Comparison of ENCODE assay signal across 11 mouse cellular contexts in the genomic region with DNA sequence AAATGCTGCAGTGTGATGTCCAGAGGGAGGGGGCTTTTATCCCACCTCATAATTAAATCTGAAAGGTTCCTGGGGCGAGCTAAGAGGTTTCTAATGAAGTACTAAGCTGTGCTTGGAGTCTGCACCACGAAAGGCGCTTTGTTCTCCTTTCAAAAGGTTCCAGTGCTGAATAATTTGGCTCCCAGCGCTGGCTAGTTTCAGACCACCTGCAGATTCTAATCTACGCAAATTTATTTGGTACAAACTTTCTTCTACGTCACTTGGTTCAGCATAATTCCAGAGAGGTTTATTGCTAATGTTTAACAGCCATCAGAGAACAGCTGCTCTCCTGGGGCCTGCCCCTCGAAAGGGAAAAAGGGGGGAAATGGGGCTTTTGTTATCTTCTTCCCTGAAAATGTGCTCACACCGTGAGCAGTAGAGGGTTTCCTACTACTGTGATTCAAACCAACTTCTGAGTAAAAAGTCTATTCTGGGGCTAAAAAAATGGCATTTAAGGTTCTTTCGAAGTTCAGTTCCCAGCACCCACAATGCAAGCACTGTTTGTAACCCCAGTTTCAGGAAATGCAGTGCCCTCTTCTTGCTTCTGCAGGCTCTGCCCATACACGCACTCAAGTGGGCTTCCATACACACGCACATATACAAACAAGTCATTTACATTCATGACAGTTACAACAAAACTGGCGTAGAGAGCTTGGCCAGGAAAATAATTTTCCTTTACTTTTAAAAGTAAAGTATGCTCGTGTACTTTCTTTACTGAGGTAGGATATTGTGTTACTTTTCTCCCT. TPM values are rescaled to one million over a fixed set of nuclear protein-coding genes. Genes with fewer than 3 reads are reported as not detected.
DNase-seq lines count a peak whose midpoint lies in the region; ATAC-seq lines count a peak whose summit lies in the region.
"Had no signal": no experiment of that assay in that cellular context is flagged by ENCODE, and none has a peak within 500 bp of the region (broad histone marks: within the 10 kb centered on the region; RNA-seq: fewer than 3 reads in every experiment).

No protein-coding gene starts in this region.

- WGBS in neural tube, embryonic 11.5 days: 16% methylated on average over 13 of the region's 13 CpGs
- 20% methylated on average over 13 of the region's 13 CpGs for WGBS in embryonic facial prominence, embryonic 14.5 days
- 12% methylated on average over 13 of the region's 13 CpGs for WGBS in neural tube, embryonic 15.5 days

- no peaks in the 10 kb centered on the region for H3K9me3 ChIP-seq in neural tube, embryonic 11.5 days (ENCODE audit: control insufficient read depth, low read length)
- H3K9me3 ChIP-seq in embryonic facial prominence, embryonic 14.5 days (ENCODE audit: control insufficient read depth, low read length): no peaks in the 10 kb centered on the region
- H3K9me3 ChIP-seq in neural tube, embryonic 15.5 days (replicated peaks): no peaks in the 10 kb centered on the region

- H3K4me2 ChIP-seq in neural tube, embryonic 11.5 days (ENCODE audit: low read depth): no peak overlapping the region
- H3K4me2 ChIP-seq in embryonic facial prominence, embryonic 14.5 days (ENCODE audit: low read depth, low read length): no peak overlapping the region
- H3K4me2 ChIP-seq in neural tube, embryonic 15.5 days: no peak overlapping the region

- no peaks in the 10 kb centered on the region for H3K27me3 ChIP-seq in neural tube, embryonic 11.5 days (ENCODE audit: control insufficient read depth, insufficient read depth, low read length)
- no peaks in the 10 kb centered on the region for H3K27me3 ChIP-seq in embryonic facial prominence, embryonic 14.5 days (replicated peaks; ENCODE audit: control insufficient read depth, insufficient read depth, low read length)
- H3K27me3 ChIP-seq in neural tube, embryonic 15.5 days (replicated peaks): 0 out of 2 replicates have a peak, but pooled peaks cover 3% of the 10 kb centered on the region

- peak; percentile 37 for DNase-seq in neural tube, embryonic 11.5 days (ENCODE audit: low spot score)
- no peak for DNase-seq in neural tube, embryonic 10.5 days (ENCODE audit: extremely low spot score, low spot score)
- DNase-seq in embryonic facial prominence, embryonic 14.5 days (ENCODE audit: low spot score): peak; percentile 71
- DNase-seq in layer of hippocampus, postnatal 10 days (ENCODE audit: low spot score in 2 of 2): peak; percentile 30 to 34
- DNase-seq in urinary bladder, postnatal 14 days (ENCODE audit: low spot score): no peak
- DNase-seq in cerebellum, postnatal 14 days: no peak
- DNase-seq: cerebellum, postnatal 36 days had no signal

- H3K27ac ChIP-seq in neural tube, embryonic 11.5 days (ENCODE audit: low read depth, low read length): no peak overlapping the region
- H3K27ac ChIP-seq in embryonic facial prominence, embryonic 14.5 days (replicated peaks; ENCODE audit: low read depth, low read length): no peak overlapping the region
- H3K27ac ChIP-seq in neural tube, embryonic 15.5 days (replicated peaks): no peak overlapping the region

- peak; percentile 83 for ATAC-seq in neural tube, embryonic 11.5 days (ENCODE audit: insufficient read depth, low FRiP score, low TSS enrichment)
- peak; percentile 60 for ATAC-seq in embryonic facial prominence, embryonic 14.5 days (ENCODE audit: low read depth)
- ATAC-seq in neural tube, embryonic 15.5 days (ENCODE audit: low FRiP score): peak; percentile 49; the same call in 1 of the 2 replicates
- ATAC-seq in megakaryocyte-erythroid progenitor cell, adult 5-6 weeks (replicated peaks; ENCODE audit: low FRiP score, low TSS enrichment, poor library complexity, severe bottlenecking): no peak

- H3K4me3 ChIP-seq in neural tube, embryonic 11.5 days (ENCODE audit: low read depth, low read length): no peak overlapping the region
- H3K4me3 ChIP-seq in embryonic facial prominence, embryonic 14.5 days (ENCODE audit: low read depth, low read length): no peak overlapping the region
- H3K4me3 ChIP-seq in neural tube, embryonic 15.5 days (replicated peaks): no peak overlapping the region
- H3K4me3 ChIP-seq: myocyte had no signal

- H3K9ac ChIP-seq in neural tube, embryonic 11.5 days (ENCODE audit: low read length): no peak overlapping the region
- H3K9ac ChIP-seq in embryonic facial prominence, embryonic 14.5 days (ENCODE audit: low read depth, low read length): no peak overlapping the region
- no peak overlapping the region for H3K9ac ChIP-seq in neural tube, embryonic 15.5 days (replicated peaks)

- peaks cover 4% of the 10 kb centered on the region; the same call in 1 of the 2 replicates for H3K4me1 ChIP-seq in neural tube, embryonic 11.5 days (ENCODE audit: control insufficient read depth, insufficient read depth, low read length)
- no peaks in the 10 kb centered on the region for H3K4me1 ChIP-seq in embryonic facial prominence, embryonic 14.5 days (ENCODE audit: control insufficient read depth, insufficient read depth, low read length)
- peaks cover 5% of the 10 kb centered on the region for H3K4me1 ChIP-seq in neural tube, embryonic 15.5 days

- H3K36me3 ChIP-seq in neural tube, embryonic 11.5 days (ENCODE audit: control insufficient read depth, insufficient read depth, low read length): no peaks in the 10 kb centered on the region
- peaks cover 24% of the 10 kb centered on the region; the same call in 1 of the 2 replicates for H3K36me3 ChIP-seq in embryonic facial prominence, embryonic 14.5 days (ENCODE audit: control insufficient read depth, insufficient read depth, low read length)
- no peaks in the 10 kb centered on the region for H3K36me3 ChIP-seq in neural tube, embryonic 15.5 days

RNA-seq across cellular contexts. Expression of a gene that starts 28.3 kb away (rescaled TPM):
- polyA plus RNA-seq in neural tube, embryonic 11.5 days (2014; fragmentation: Nextera tagmentation; extraction: Ambion mirVana): 0.77 and 0.85 TPM in 2 replicates
- 0.26 and 0.46 TPM in 2 replicates for polyA plus RNA-seq in embryonic facial prominence, embryonic 14.5 days (2014; fragmentation: Nextera tagmentation; extraction: Ambion mirVana)
- 10 to 100 TPM; 90.8 to 92.4 TPM for total RNA-seq in layer of hippocampus, postnatal 10 days (2021)
- polyA plus RNA-seq in neural tube, embryonic 15.5 days (2015; fragmentation: Nextera tagmentation; extraction: Ambion mirVana): 10.8 and 12.6 TPM in 2 replicates
- not detected in 2 replicates for total RNA-seq in megakaryocyte-erythroid progenitor cell, adult 5-6 weeks (2014; fragmentation: Nextera tagmentation)
- total RNA-seq in megakaryocyte-erythroid progenitor cell, adult 5-6 weeks (2017): not detected in 2 replicates
- polyA plus RNA-seq: myocyte; testis, adult 2 months had no signal

Comparison
In these comparisons a context has a peak if more than half of its experiments do, and no peak if none do; other contexts are left out.
1. DNase-seq: peak in neural tube, embryonic 11.5 days (single experiment), embryonic facial prominence, embryonic 14.5 days (single experiment) and layer of hippocampus, postnatal 10 days (2 of 2); none in neural tube, embryonic 10.5 days (single experiment), urinary bladder, postnatal 14 days (single experiment) and cerebellum, postnatal 14 days (0 of 2).